Mouse (Mus musculus) heart, adult 2 months (tissue): ENCODE measurements around the gene Elk4.

ENCODE experiments used
- CTCF ChIP-seq: fragments of 200-600 bp; IDR thresholded peaks from 2 replicates; pipeline ENCODE4 v1.8.1; 2022; ENCODE audit warnings: antibody characterized with exemption, mild to moderate bottlenecking, moderate library complexity
- EP300 ChIP-seq: fragments of 200-500 bp; IDR thresholded peaks from 2 replicates; pipeline ENCODE4 v1.6.1; 2011; ENCODE audit warnings: low read depth, low read length, control low read depth; ENCODE audit not compliant: insufficient read depth
- POLR2A ChIP-seq: fragments of 200-500 bp; IDR thresholded peaks from 2 replicates; pipeline ENCODE4 v1.6.1; 2011; ENCODE audit warnings: mild to moderate bottlenecking, low read depth, low read length, control low read depth; ENCODE audit not compliant: insufficient read depth

- TF ChIP-seq CTCF, result peak; percentile 92
- TF ChIP-seq EP300, result peak; percentile 68
- TF ChIP-seq POLR2A, result no peak
Observed at GRCm38 (mm10) chr1:132046143-132046735, 38.8 kb downstream of the Elk4 start.
